Mouse (Mus musculus) bone marrow, adult 2 months (tissue): ENCODE results near the gene Fam90a1b. TPM values are rescaled to one million over a fixed set of nuclear protein-coding genes. Genes with fewer than 3 reads are reported as not detected.
"Not testable (repeated sequence)": the region's sequence is repeated elsewhere in the genome, so short reads cannot be mapped to it uniquely, and the experiment has no call there.

Experiments
- H3K27ac ChIP-seq: fragments of 200-500 bp; 2 replicates; pipeline ENCODE4 v1.5.1; 2012; ENCODE audit warnings: low read depth, mild to moderate bottlenecking, control low read depth, inconsistent platforms, low read length; ENCODE audit not compliant: control insufficient read depth, poor library complexity, insufficient read depth
- H3K4me1 ChIP-seq: fragments of 200-500 bp; 2 replicates; pipeline ENCODE4 v1.6.1; 2011; ENCODE audit warnings: low read length; ENCODE audit not compliant: control insufficient read depth, insufficient read depth
- H3K4me3 ChIP-seq: fragments of 200-500 bp; replicated peaks from 2 replicates; pipeline ENCODE3; 2011; ENCODE audit warnings: mild to moderate bottlenecking, low read depth, low read length, control low read depth; ENCODE audit not compliant: control insufficient read depth
- CTCF ChIP-seq: fragments of 200-500 bp; IDR thresholded peaks from 2 replicates; pipeline ENCODE4 v1.5.1; 2011; ENCODE audit warnings: low read length, control low read depth; ENCODE audit not compliant: control insufficient read depth, insufficient read depth
- POLR2A ChIP-seq: fragments of 200-500 bp; IDR thresholded peaks from 2 replicates; pipeline ENCODE4 v1.6.1; 2011; ENCODE audit warnings: low read depth, mild to moderate bottlenecking, control low read depth, low read length, borderline replicate concordance; ENCODE audit not compliant: control insufficient read depth
- WGBS: fragments of 180-500 bp; shearing (Covaris S2); methylation state at CpG from one replicate; pipeline ENCODE4 v1.1.7; 2018; 5-methylcytosine and 5-hydroxymethylcytosine counted together
- polyA plus RNA-seq: library from polyadenylated mRNA; stranded (reverse); fragments of >200 nt; gene quantifications from 2 replicates; pipeline ENCODE4 v1.2.4, GENCODE M21; 2011; ENCODE audit warnings: low replicate concordance; ENCODE audit not compliant: missing spikeins, insufficient read depth, insufficient read length

The Fam90a1b gene
- polyA plus RNA-seq = not detected in 2 replicates

DNA sequence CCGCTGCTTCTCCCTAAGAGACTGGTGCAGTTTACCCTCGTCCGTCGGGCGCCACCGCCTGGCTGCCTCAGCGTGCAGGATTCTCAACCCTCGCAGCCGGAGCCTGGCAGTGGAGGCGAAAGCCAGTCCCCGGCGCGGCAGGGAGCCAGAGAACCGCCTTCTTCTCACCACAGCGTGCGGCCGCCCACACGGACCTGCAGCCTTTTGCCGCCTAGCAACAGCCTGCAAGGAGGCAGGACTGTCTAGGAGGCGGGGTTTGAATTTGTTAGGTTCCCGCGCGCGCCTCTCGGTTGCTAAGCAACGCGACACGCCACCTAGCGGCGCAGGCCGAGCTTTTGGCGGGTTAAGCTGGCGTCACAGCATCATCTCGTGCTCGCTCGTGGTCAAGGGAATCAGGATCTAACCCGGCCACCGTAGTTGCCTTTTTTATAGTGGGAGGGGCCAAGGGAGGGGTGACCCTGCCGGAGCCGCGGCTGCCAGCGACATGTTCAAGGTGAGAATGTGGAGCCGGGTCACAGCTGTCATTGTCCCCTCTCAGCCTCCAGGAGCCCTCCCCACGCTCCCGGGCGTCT is at the start of gene Fam90a1b, which contains the start of gene Apoo:
Fam90a1b (minus strand) TSS at position 108 of the 572 bp plus-strand sequence.
Apoo (plus strand) TSS at position 448 of the 572 bp plus-strand sequence.
- Histone ChIP-seq H3K4me1 (no peaks in the 10 kb centered on the region), H3K4me3 (peak within 1 kb of the TSS; percentile 68), H3K27ac (peak within 1 kb of the TSS; percentile 13; the same call in 1 of the 2 replicates)
- 12% methylated on average over 46 of the region's 46 CpGs for WGBS
- TF ChIP-seq CTCF = peak; percentile 77
- no peak for TF ChIP-seq POLR2A

DNA sequence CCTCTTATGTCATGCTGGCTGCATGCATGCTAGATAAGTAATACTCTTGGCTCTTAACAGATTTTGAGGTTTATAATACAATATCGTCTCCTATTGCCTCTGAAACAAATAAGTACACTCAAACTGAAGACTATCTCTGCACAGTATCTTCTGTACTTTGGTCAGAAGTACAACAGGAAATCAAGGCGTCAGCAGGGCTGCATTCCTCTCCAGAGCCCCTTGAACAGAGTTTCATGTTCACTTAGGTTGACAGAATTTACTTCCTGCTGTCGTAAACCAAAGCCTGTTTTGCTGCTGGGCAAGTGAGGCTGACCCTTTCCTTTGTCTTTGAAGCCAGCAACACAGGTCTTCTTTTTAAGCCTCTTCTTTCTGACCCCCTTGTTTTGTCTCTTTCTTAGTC is 42.4 kb upstream of the Fam90a1b start:
- no peak overlapping the region for H3K4me3 ChIP-seq
- no peak overlapping the region for H3K27ac ChIP-seq
- H3K4me1 ChIP-seq = no peaks in the 10 kb centered on the region
- 34% methylated on average over 3 of the region's 3 CpGs for WGBS
- TF ChIP-seq CTCF (no peak), POLR2A (no peak)

DNA sequence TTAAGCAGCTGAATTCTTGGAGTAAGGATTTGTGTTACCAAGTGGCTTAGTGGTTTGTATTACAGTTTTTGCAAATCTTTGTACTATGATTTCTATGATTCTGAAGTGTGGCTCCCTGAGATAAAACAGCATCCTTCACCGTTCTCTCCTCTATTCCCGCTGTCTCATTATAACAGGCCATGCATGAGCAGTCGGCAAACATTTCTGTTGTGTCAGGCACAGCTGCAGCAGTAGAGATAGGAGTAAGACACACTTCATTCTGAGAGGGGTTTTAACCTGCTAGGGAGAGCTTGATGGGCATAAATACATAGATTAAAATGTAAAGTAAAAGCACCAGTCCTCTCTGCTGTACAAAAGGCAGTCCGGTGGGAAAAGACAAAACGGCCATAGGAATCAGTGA is 12.2 kb upstream of the Fam90a1b start:
- no peak overlapping the region for H3K27ac ChIP-seq
- no peaks in the 10 kb centered on the region for H3K4me1 ChIP-seq
- 85% methylated on average over 5 of the region's 5 CpGs for WGBS
- no peak for TF ChIP-seq POLR2A
- no peak for TF ChIP-seq CTCF
- no peak overlapping the region for H3K4me3 ChIP-seq

DNA sequence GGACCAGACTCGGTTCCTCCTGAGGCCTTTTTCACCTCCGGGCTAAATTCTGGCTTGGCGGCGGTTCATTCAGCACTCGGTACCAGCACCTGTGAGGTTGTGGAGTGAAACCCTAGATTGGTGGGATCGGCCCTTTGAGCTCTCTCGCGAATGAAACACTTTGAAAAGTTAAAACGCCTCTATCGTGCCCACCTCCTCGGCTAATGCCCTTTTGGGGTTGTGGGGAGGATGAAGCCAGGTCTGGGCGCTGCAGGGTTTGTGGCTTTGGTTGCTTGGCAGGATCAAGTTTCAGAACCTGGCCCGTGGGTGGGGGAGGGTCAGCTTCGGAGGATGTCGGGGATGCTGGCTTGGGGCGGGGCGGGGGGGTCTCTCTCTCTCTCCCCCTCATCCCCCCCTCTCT is 671 bp upstream of the Fam90a1b start:
- no peak for TF ChIP-seq CTCF
- no peak for TF ChIP-seq POLR2A
- Histone ChIP-seq H3K4me3 (peak overlapping the region; percentile 68), H3K4me1 (no peaks in the 10 kb centered on the region), H3K27ac (peak overlapping the region; percentile 13; the same call in 1 of the 2 replicates)
- WGBS = 13% methylated on average over 12 of the region's 17 CpGs

DNA sequence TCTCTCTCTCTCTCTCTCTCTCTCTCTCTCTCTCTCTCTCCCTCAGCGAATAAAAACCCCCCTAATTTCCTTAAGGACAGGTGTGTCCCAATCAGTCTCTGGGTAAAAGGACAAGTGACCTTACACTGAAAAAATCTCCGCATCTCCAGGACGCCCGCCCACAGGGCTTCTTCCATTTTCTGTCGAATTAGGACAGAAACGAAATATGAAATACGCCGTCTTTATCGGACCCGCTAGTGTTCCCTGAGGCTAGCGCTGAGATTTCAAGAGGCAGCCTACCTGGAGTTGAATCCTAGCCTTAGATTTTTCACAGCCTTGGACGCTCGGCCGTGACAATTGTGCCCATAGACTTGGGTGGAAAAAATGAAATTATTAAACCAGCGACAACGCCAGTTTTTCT is 548 bp downstream of the Fam90a1b start:
- TF ChIP-seq CTCF (no peak), POLR2A (no peak)
- Histone ChIP-seq H3K27ac (no peak overlapping the region), H3K4me3 (no peak overlapping the region), H3K4me1 (no peaks in the 10 kb centered on the region)
- 19% methylated on average over 16 of the region's 16 CpGs for WGBS

DNA sequence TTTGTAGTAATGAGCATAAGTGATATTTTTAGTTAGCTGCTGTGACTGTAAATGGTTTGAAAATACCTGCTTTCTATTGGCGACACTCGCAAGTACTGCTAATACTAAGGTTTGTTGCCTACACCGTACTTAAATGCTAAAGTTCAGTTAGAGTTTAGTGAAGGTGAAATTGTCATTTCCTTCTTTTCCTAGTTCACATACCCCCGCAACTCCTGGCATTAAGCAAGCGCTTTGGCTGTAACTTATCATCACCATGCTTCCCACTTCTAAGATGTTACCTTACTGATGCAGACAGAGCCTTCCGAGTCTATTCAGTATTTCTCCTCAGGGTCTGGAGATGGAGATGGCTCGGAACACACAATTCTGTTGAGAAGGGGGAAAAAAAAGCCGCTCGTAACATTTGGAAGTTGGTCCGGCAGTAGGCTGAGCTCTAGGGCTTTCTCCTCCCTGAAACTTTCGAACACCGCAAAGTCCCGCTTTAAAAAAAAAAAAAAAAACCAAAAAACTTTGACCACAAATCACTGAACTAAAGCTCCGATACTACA is 1.1 kb downstream of the Fam90a1b start:
- TF ChIP-seq POLR2A = no peak
- TF ChIP-seq CTCF = no peak
- H3K4me3 ChIP-seq = no peak overlapping the region
- H3K4me1 ChIP-seq = no peaks in the 10 kb centered on the region
- 18% methylated on average over 14 of the region's 14 CpGs for WGBS
- H3K27ac ChIP-seq = no peak overlapping the region

DNA sequence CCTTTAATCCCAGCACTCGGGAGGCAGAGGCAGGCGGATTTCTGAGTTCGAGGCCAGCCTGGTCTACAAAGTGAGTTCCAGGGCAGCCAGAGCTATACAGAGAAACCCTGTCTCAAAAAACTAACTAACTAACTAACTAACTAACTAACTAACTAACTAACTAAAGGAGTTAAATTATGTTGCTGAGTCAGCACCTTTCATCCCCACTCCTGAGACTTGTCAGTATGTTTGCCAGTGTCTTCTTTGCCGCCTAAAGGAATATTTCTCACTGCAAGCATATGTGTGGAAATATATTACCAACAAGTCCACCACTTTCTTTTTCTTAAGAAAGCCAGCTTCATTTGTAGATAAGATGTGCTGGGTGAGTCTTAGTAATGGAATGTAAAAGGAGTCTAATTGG is 22.9 kb downstream of the Fam90a1b start:
- H3K4me3 ChIP-seq, H3K4me1 ChIP-seq, H3K27ac ChIP-seq: not testable (repeated sequence)
- 81% methylated on average over 4 of the region's 4 CpGs for WGBS

DNA sequence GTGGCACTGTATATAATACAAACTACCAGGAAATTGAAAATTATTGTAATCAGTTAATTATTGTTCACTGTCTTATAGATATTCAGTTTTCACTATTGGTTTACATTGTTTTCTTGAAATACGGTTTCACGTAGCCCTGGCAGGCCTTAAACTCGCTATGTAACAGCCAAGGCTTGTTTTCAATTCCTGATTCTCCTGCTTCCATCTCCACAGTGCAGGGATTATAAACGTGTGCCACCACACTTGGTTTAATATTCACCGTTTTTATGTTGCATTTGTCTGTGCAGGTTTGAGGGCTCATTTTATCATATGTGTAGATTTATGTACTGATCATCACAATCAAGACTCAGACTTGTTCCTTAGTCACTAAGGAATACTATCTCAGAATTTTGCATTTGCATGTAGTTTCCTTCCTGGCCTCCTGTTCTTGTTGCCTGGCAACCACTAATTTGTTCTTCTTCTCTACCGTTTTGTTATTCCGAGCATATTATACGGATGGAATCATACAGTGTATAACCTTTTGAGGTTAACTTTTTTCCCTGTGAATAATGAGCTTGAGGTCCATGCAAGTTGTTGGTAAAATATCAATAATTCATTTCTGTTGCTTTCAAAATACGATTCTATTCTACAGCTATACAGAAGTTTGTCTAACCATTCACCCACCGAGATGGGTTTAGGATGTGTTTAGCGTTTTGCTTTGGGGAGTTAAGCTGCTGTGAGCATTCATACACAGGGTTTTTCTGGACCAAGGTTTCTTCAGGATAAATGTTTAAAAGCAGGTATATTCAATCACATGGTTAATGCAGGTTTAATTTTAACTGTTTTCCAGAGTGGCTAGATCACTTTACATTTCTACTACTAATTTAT is 45.3 kb downstream of the Fam90a1b start:
- no peak overlapping the region for H3K4me3 ChIP-seq
- TF ChIP-seq CTCF (no peak), POLR2A (no peak)
- WGBS = 67% methylated on average over 11 of the region's 11 CpGs

More for the DNA sequence above, 45.3 kb downstream of the Fam90a1b start:
- Histone ChIP-seq H3K4me1 (no peaks in the 10 kb centered on the region), H3K27ac (no peak overlapping the region)

Other genes with a start within 250 kb of the Fam90a1b start
- gene Zfx, start 243.1 kb downstream of the Fam90a1b start, polyA plus RNA-seq = 9.8 and 11.1 TPM in 2 replicates
- gene Eif2s3x, start 153.9 kb downstream of the Fam90a1b start, polyA plus RNA-seq = 45.0 and 55.0 TPM in 2 replicates
- gene Klhl15, start 132.2 kb downstream of the Fam90a1b start, polyA plus RNA-seq = 0.88 and 5.4 TPM in 2 replicates
- 8.5 and 10.8 TPM in 2 replicates for gene Apoo, start 340 bp upstream of the Fam90a1b start, polyA plus RNA-seq
- 9.9 and 18.5 TPM in 2 replicates for gene Maged1, start 175.4 kb upstream of the Fam90a1b start, polyA plus RNA-seq